Mouse (Mus musculus): ENCODE measurements around the gene Aqp1.

DNA sequence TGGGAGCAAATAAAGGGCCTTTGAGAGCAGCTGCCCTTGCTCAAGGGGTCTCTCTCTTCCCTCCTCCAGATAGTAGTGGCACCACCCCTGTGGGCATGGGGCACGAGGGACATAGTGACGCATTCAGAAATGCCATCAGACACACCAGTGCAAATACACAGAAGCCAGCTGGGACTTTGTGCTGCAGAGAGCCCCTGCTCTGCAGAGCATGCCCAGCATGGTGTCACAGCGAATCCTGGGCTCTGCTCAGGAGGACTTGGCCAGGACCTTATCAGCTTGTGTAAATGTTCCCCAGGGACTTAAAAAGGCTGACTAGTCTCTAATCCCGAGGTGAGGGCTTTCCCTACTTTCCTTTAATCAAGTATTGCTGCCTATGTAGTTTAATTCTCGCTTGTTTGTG, 5.5 kb downstream of the Aqp1 start:
- no peak for TF ChIP-seq CTCF (IDR thresholded peaks at IDR 0.05; ENCODE audit: borderline replicate concordance, control insufficient read depth, extremely low read depth, insufficient read depth, low read length, poor library complexity)
- TF ChIP-seq POLR2A (IDR thresholded peaks at IDR 0.05; ENCODE audit: control insufficient read depth, extremely low read depth, insufficient read depth, low read length, poor library complexity), result no peak
